In the genomic region with DNA sequence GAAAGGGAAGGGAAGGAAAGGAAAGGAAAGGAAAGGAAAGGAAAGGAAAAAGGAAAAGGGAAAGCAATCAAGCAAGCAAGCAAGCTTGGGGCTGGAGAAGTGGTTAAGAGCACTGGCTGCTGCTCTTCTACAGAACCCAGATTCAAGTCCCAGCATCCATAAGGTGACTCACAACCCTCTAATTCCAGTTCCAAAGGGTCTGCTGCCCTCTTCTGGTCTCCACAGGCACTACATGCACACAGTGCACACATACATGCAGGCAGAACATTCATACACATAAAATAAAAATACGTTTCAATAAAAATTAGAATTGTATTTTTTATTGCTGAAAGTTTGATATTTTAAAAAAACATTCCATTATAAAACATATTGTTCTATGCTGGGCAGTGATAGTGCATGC, we compare ENCODE assay signal across 9 mouse cellular contexts. TPM values are rescaled to one million over a fixed set of nuclear protein-coding genes. Genes with fewer than 3 reads are reported as not detected.
DNase-seq lines count a peak whose midpoint lies in the region; ATAC-seq and TF ChIP-seq lines count a peak whose summit lies in the region.
"Had no signal": no experiment of that assay in that cellular context is flagged by ENCODE, and none has a peak within 500 bp of the region (broad histone marks: within the 10 kb centered on the region; RNA-seq: fewer than 3 reads in every experiment).

No protein-coding gene starts in this region.

- no peak overlapping the region for H3K4me2 ChIP-seq in hindbrain, postnatal 0 days (ENCODE audit: low read depth, low read length)
- no peak overlapping the region for H3K4me2 ChIP-seq in hindbrain, embryonic 13.5 days
- H3K4me2 ChIP-seq in liver, embryonic 14.5 days (ENCODE audit: low read depth), result no peak overlapping the region

- WGBS in hindbrain, postnatal 0 days, result 75% methylated on average over 1 of the region's 1 CpGs
- WGBS in hindbrain, embryonic 13.5 days, result 73% methylated on average over 1 of the region's 1 CpGs
- 52% methylated on average over 1 of the region's 1 CpGs for WGBS in liver, embryonic 14.5 days (ENCODE audit: insufficient replicate concordance)

- H3K27me3 ChIP-seq in hindbrain, postnatal 0 days (ENCODE audit: insufficient read depth, low read length), result no peaks in the 10 kb centered on the region
- H3K27me3 ChIP-seq in hindbrain, embryonic 13.5 days, result peaks cover 24% of the 10 kb centered on the region
- H3K27me3 ChIP-seq in liver, embryonic 14.5 days (ENCODE audit: control insufficient read depth, insufficient read depth, low read length), result no peaks in the 10 kb centered on the region

- in situ Hi-C loops in ES-E14 (cut with MboI; ENCODE audit: low sequenced_read_pairs in 2 of 2, unreplicated experiment in 2 of 2), result loop anchor here in 1 of 2 experiments (25.0 kb wide), 1 partner anchor 180 kb away; no protein-coding TSS in a partner anchor

- H3K9me3 ChIP-seq in hindbrain, postnatal 0 days (ENCODE audit: low read length), result no peaks in the 10 kb centered on the region
- H3K9me3 ChIP-seq in hindbrain, embryonic 13.5 days, result no peaks in the 10 kb centered on the region
- H3K9me3 ChIP-seq in ES-E14 (ENCODE audit: control insufficient read depth, insufficient read depth, low read depth, low read length), result no peaks in the 10 kb centered on the region
- H3K9me3 ChIP-seq in liver, embryonic 14.5 days (ENCODE audit: control insufficient read depth, low read length), result no peaks in the 10 kb centered on the region

- peak; percentile 71 for TF ChIP-seq CTCF in hindbrain, postnatal 0 days (IDR thresholded peaks at IDR 0.05; ENCODE audit: low read depth)
- TF ChIP-seq CTCF in liver, embryonic 14.5 days (IDR thresholded peaks at IDR 0.05; ENCODE audit: low read depth), result peak; percentile 89

- no peak overlapping the region for H3K4me3 ChIP-seq in hindbrain, postnatal 0 days (ENCODE audit: low read length)
- no peak overlapping the region for H3K4me3 ChIP-seq in hindbrain, embryonic 13.5 days
- H3K4me3 ChIP-seq in ES-E14 (ENCODE audit: insufficient read depth in 1 of 2, low read depth in 1 of 2, low read length in 2 of 2, poor library complexity in 1 of 2, severe bottlenecking in 1 of 2), result no peak overlapping the region
- H3K4me3 ChIP-seq in liver, embryonic 14.5 days (ENCODE audit: insufficient read depth in 1 of 2, low read depth in 2 of 2, low read length in 2 of 2), result no peak overlapping the region

- no peaks in the 10 kb centered on the region for H3K36me3 ChIP-seq in hindbrain, postnatal 0 days (ENCODE audit: insufficient read depth, low read length)
- no peaks in the 10 kb centered on the region for H3K36me3 ChIP-seq in hindbrain, embryonic 13.5 days
- H3K36me3 ChIP-seq in ES-E14 (ENCODE audit: control insufficient read depth, insufficient read depth, low read length, poor library complexity, severe bottlenecking), result no peaks in the 10 kb centered on the region
- H3K36me3 ChIP-seq in liver, embryonic 14.5 days (replicated peaks; ENCODE audit: control insufficient read depth, insufficient read depth, low read depth), result no peaks in the 10 kb centered on the region

- TF ChIP-seq EP300 in liver, embryonic 14.5 days (IDR thresholded peaks at IDR 0.05; ENCODE audit: low read depth), result no peak

- H3K4me1 ChIP-seq in hindbrain, postnatal 0 days (ENCODE audit: insufficient read depth, low read length), result peaks cover 4% of the 10 kb centered on the region; the same call in 1 of the 2 replicates
- peaks cover 10% of the 10 kb centered on the region for H3K4me1 ChIP-seq in hindbrain, embryonic 13.5 days (replicated peaks)
- H3K4me1 ChIP-seq in ES-E14 (ENCODE audit: control insufficient read depth in 2 of 2, insufficient read depth in 2 of 2, low read length in 2 of 2, poor library complexity in 1 of 2), result peaks cover 0 to 3% of the 10 kb centered on the region in 2 experiments; a peak in 1 of 4 replicates
- peaks cover 15 to 25% of the 10 kb centered on the region in 2 experiments for H3K4me1 ChIP-seq in liver, embryonic 14.5 days (replicated peaks; ENCODE audit: control insufficient read depth in 2 of 2, insufficient read depth in 2 of 2, low read length in 1 of 2)

- H3K9ac ChIP-seq in hindbrain, postnatal 0 days (replicated peaks; ENCODE audit: low read length), result no peak overlapping the region
- H3K9ac ChIP-seq in hindbrain, embryonic 13.5 days, result no peak overlapping the region
- H3K9ac ChIP-seq in ES-E14 (ENCODE audit: insufficient read depth, low read depth, low read length, poor library complexity, severe bottlenecking), result no peak overlapping the region
- no peak overlapping the region for H3K9ac ChIP-seq in liver, embryonic 14.5 days (replicated peaks)

- ATAC-seq in hindbrain, postnatal 0 days, result no peak
- ATAC-seq in hindbrain, embryonic 13.5 days (ENCODE audit: low FRiP score), result no peak
- ATAC-seq in liver, embryonic 14.5 days (ENCODE audit: insufficient read depth), result no peak

- no peak overlapping the region for H3K27ac ChIP-seq in hindbrain, postnatal 0 days
- no peak overlapping the region for H3K27ac ChIP-seq in hindbrain, embryonic 13.5 days
- no peak overlapping the region for H3K27ac ChIP-seq in ES-E14 (ENCODE audit: insufficient read depth, low read depth, low read length, poor library complexity, severe bottlenecking)
- no peak overlapping the region for H3K27ac ChIP-seq in liver, embryonic 14.5 days

- DNase-seq in hindbrain, postnatal 0 days (ENCODE audit: low spot score), result peak; percentile 15
- DNase-seq in 416B (ENCODE audit: low read depth) (peak; percentile 89), ES-E14 (ENCODE audit: low read depth, low spot score) (peak; percentile 51)
- DNase-seq in cerebellum, adult 9-11 months, result peak; percentile 38
- DNase-seq in liver, embryonic 14.5 days (ENCODE audit: low read depth in 3 of 3, low spot score in 3 of 3), result peak in 2 of 3 experiments; percentile 54 to 62
- peak; percentile 64 for DNase-seq in testis, postnatal 10 days (ENCODE audit: low spot score)
- no peak for DNase-seq in frontal cortex, postnatal 10 days (ENCODE audit: low spot score in 2 of 2)

TF ChIP-seq in ES-E14, 5 proteins besides CTCF, POLR2A, EP300 and RAD21:
- TF ChIP-seq ZC3H11A (IDR thresholded peaks at IDR 0.05; ENCODE audit: borderline replicate concordance, low read depth, low read length) (peak; percentile 91), ZNF384 (IDR thresholded peaks at IDR 0.05; ENCODE audit: low read depth, low read length) (no peak)

RNA-seq across cellular contexts. Expression of a gene that starts 0.8 kb away (rescaled TPM):
- total RNA-seq in hindbrain, postnatal 0 days (2014; rRNA removed), result 6.6 and 7.0 TPM in 2 replicates
- polyA plus RNA-seq in hindbrain, postnatal 0 days (2015; fragmentation: Nextera tagmentation; extraction: Ambion mirVana), result 8.1 and 8.2 TPM in 2 replicates
- polyA plus RNA-seq in hindbrain, embryonic 13.5 days (2015; fragmentation: Nextera tagmentation; extraction: Ambion mirVana), result 21.5 and 22.3 TPM in 2 replicates
- 1.7 and 2.6 TPM in 2 replicates for total RNA-seq in ES-E14 (2012; rRNA removed)
- polyA plus RNA-seq in liver, embryonic 14.5 days (2012; rRNA removed), result 0.48 and 0.83 TPM in 2 replicates
- 0.90 and 1.4 TPM in 2 replicates for polyA plus RNA-seq in liver, embryonic 14.5 days (2014; fragmentation: Nextera tagmentation; extraction: Ambion mirVana)

RNA-seq across cellular contexts. Expression of a gene that starts 4.5 kb away (rescaled TPM):
- total RNA-seq in hindbrain, postnatal 0 days (2014; rRNA removed), result 9.4 and 14.2 TPM in 2 replicates
- polyA plus RNA-seq in hindbrain, postnatal 0 days (2015; fragmentation: Nextera tagmentation; extraction: Ambion mirVana), result 6.4 and 7.0 TPM in 2 replicates
- 6.5 and 7.6 TPM in 2 replicates for polyA plus RNA-seq in hindbrain, embryonic 13.5 days (2015; fragmentation: Nextera tagmentation; extraction: Ambion mirVana)
- 6.0 and 6.1 TPM in 2 replicates for total RNA-seq in ES-E14 (2012; rRNA removed)
- 2.3 and 2.8 TPM in 2 replicates for polyA plus RNA-seq in liver, embryonic 14.5 days (2012; rRNA removed)
- polyA plus RNA-seq in liver, embryonic 14.5 days (2014; fragmentation: Nextera tagmentation; extraction: Ambion mirVana), result 3.5 and 3.7 TPM in 2 replicates

RNA-seq across cellular contexts. Expression of a gene that starts 23.2 kb away (rescaled TPM):
- 4.1 and 8.3 TPM in 2 replicates for total RNA-seq in hindbrain, postnatal 0 days (2014; rRNA removed)
- 8.2 and 10.1 TPM in 2 replicates for polyA plus RNA-seq in hindbrain, postnatal 0 days (2015; fragmentation: Nextera tagmentation; extraction: Ambion mirVana)
- 18.3 and 19.3 TPM in 2 replicates for polyA plus RNA-seq in hindbrain, embryonic 13.5 days (2015; fragmentation: Nextera tagmentation; extraction: Ambion mirVana)
- total RNA-seq in ES-E14 (2012; rRNA removed), result 17.7 and 21.0 TPM in 2 replicates
- polyA plus RNA-seq in liver, embryonic 14.5 days (2012; rRNA removed), result 8.7 and 14.8 TPM in 2 replicates
- polyA plus RNA-seq in liver, embryonic 14.5 days (2014; fragmentation: Nextera tagmentation; extraction: Ambion mirVana), result 14.7 and 15.9 TPM in 2 replicates

RNA-seq across cellular contexts. Expression of a gene that starts 23.2 kb away (rescaled TPM):
- total RNA-seq in hindbrain, postnatal 0 days (2014; rRNA removed), result 45.2 and 50.5 TPM in 2 replicates
- 291 and 298 TPM in 2 replicates for polyA plus RNA-seq in hindbrain, postnatal 0 days (2015; fragmentation: Nextera tagmentation; extraction: Ambion mirVana)
- 247 and 255 TPM in 2 replicates for polyA plus RNA-seq in hindbrain, embryonic 13.5 days (2015; fragmentation: Nextera tagmentation; extraction: Ambion mirVana)
- total RNA-seq in ES-E14 (2012; rRNA removed), result 97.0 and 127 TPM in 2 replicates
- polyA plus RNA-seq in liver, embryonic 14.5 days (2012; rRNA removed), result 40.5 and 72.5 TPM in 2 replicates
- polyA plus RNA-seq in liver, embryonic 14.5 days (2014; fragmentation: Nextera tagmentation; extraction: Ambion mirVana), result 189 and 200 TPM in 2 replicates

RNA-seq across cellular contexts. Expression of a gene that starts 49.2 kb away (rescaled TPM):
- not detected in 2 replicates for total RNA-seq in hindbrain, postnatal 0 days (2014; rRNA removed)
- not detected in 2 replicates for polyA plus RNA-seq in hindbrain, postnatal 0 days (2015; fragmentation: Nextera tagmentation; extraction: Ambion mirVana)
- not detected in 2 replicates for polyA plus RNA-seq in hindbrain, embryonic 13.5 days (2015; fragmentation: Nextera tagmentation; extraction: Ambion mirVana)
- not detected in 2 replicates for total RNA-seq in ES-E14 (2012; rRNA removed)
- 0.01 TPM in 1 of 2 replicates, not detected in the other for polyA plus RNA-seq in liver, embryonic 14.5 days (2012; rRNA removed)
- polyA plus RNA-seq in liver, embryonic 14.5 days (2014; fragmentation: Nextera tagmentation; extraction: Ambion mirVana), result not detected in 2 replicates
- total RNA-seq: left cerebral cortex, postnatal 25 days had no signal

Comparison
In these comparisons a context has a peak if more than half of its experiments do, and no peak if none do; other contexts are left out.
1. DNase-seq: peak in hindbrain, postnatal 0 days (single experiment), 416B (single experiment), ES-E14 (single experiment), cerebellum, adult 9-11 months (single experiment), liver, embryonic 14.5 days (2 of 3) and testis, postnatal 10 days (single experiment); none in frontal cortex, postnatal 10 days (0 of 2).